Mouse (Mus musculus): ENCODE data around the gene Pde11a.

Pde11a gene

DNA sequence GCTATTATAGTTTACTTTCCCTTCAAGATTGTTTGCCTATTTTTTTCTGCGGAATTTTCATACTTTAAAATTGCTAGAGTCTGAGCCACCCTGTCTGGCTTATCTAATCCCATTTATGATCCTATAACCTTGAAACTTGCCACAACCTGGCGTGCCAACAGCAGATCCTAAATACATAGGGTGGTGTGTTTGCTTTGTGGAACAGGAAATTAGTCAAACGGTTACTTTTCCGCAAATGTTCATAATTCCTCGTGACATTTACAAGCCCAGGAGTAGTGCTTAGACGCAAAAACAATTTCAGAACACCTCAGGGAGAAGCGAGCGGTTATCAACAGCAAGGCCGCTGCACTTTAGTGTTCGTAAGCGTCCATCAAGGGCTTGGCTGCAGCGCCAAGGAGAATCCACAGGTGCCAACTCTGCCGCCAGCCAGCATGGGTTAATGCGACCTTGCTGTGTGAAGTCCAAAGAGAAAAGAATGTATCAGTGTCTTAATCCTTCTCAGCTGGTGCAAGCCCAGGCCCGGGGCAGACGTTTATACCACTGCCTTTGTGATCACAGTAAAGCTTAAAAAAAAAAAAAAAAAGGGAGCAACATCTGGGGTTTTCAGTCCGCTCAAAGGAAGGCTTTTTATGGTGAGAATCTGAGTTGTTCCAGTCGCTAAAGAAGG is 379.3 kb downstream of the Pde11a start:
- no peak for DNase-seq (ENCODE audit: low spot score)

DNA sequence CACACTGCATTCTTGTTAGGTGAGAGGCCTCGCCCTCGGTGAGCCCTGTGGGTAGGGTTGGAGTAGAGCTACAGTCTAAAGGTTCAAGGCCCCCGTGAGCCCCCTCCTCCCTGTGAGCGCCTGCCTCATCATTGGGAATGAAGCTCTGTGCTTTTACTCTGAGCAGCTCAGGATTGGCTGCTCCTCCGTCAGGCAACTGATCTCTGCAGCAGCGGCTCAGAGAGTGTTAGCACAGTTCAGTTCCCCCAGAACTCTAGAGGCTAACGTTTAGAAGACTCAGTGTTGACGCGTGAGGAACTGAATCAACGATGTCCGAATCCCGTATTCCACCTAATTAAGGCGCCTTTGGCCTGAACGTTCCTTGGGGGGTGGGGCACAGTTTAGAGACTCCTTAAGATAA is 382.9 kb downstream of the Pde11a start:
- DNase-seq (ENCODE audit: low spot score), result no peak

- DNase-seq (ENCODE audit: low spot score), result no peak
Observed at GRCm38 (mm10) chr2:75953320-75953719, 385.3 kb downstream of the Pde11a start.

- no peak for DNase-seq (ENCODE audit: low spot score)
Observed at GRCm38 (mm10) chr2:75950685-75951084, 387.9 kb downstream of the Pde11a start.

All from MN1 (cell line).